Mouse (Mus musculus) fibroblast of lung, adult 2 months (primary cell): ENCODE results near the gene Gna13.
"Not testable (repeated sequence)": the region's sequence is repeated elsewhere in the genome, so short reads cannot be mapped to it uniquely, and the experiment has no call there.

ENCODE experiments used
- DNase-seq: peaks from one replicate; pipeline ENCODE4 v3.0.0-alpha.2; 2011; ENCODE audit warnings: low read depth

The Gna13 gene

DNA sequence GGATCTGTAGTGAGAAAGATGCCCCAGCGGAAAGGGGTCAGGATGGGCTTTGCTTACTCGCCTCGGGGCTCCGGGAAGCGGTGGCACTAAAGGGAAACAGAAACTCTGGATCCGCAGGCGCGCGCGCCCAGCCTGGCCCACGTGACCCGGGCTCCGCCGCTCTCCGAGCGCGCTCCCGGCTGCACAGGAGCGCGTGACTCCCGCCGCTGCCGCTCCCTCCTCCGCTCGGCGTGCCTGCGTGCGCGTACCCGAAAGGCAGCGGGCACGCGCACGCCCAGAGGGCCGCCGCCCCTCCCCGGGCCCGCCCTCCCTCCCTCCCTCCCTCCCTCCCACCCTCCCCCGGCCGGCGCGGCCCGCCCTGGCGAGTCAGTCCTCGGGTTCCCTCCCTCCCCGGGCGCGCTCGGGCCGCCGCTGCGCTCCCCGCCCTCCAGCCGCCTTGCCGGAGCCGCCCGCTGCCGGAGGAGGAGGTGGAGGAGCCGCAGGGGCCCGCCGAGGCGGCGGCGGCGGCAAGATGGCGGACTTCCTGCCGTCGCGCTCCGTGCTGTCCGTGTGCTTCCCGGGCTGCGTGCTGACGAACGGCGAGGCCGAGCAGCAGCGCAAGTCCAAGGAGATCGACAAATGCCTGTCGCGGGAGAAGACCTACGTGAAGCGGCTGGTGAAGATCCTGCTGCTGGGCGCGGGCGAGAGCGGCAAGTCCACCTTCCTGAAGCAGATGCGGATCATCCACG, at the start of gene Gna13:
Gene Gna13, plus strand, starts transcription at position 369 of the 728 bp plus-strand sequence.
- DNase-seq, result peak; percentile 63

GRCm38 (mm10) chr11:109316921-109317320, 45.7 kb upstream of the Gna13 start:
- DNase-seq, result no peak

DNA sequence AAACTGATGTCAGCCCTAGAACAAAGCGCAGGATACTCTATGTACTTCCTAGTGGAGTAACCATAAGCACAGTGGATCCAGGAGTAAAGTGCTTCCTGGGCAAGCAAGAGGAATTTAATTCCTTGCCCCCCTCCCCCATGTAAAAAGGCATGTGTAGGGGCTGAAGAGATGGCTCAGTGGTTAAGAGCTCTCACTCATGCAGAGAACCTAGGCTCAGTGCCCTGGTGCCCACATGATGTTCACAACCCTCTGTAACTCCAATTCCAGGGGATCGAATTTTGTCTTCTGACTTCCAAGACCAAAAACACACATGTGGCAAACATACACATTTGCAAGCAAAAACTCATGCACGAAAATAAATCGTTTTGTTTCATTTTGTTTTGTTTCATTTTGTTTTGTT, 43.2 kb upstream of the Gna13 start:
- no peak for DNase-seq

- no peak for DNase-seq
These were observed 42.7 kb upstream of the Gna13 start for GRCm38 (mm10) chr11:109319946-109320345.

DNA sequence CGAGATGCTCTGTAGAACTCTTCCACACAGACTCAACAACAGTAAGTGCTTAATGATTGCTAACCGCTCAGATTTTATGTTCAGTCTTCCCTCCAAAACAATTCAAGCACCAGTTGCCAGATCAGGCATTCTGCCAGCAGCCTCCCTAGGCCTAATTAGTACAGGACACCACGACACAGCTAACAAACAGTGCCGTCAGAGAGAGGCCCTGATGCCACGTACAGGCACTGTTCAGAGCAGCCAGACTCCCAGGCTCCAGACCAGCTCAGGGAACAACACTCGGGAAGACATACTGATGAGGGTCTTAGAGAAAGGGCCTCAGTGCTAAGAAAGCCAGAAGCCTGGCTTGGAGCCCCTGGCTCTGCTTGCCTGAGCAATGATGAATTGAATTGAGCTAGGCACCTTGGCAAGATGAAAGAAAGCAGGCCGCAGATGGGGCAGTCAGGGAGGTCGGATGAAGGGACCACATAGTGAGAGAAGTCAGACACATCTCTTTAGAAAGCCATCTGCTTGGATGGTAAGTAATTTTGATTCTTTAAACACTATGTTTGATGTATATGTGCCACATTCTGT, 42.2 kb upstream of the Gna13 start:
- no peak for DNase-seq

DNA sequence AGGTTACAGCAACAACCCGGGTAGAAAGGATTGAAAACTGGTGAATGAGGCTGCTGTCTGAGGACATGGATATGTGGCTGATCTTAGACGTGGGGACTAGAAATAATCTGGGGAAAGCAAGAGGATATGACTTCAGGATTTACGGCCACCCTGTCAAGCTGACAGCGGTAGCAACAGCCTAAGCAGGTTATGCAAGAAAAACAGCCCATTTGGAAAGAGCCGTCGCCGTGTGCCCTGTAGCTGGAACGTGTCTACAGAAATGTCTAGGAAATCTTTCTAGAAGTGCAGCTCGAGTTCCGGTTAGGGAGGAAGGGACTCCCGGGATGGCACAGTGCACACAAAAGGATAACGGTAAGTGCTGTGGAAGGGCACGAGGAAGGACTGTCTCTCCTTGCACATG, 36.4 kb upstream of the Gna13 start:
- DNase-seq, result no peak

DNA sequence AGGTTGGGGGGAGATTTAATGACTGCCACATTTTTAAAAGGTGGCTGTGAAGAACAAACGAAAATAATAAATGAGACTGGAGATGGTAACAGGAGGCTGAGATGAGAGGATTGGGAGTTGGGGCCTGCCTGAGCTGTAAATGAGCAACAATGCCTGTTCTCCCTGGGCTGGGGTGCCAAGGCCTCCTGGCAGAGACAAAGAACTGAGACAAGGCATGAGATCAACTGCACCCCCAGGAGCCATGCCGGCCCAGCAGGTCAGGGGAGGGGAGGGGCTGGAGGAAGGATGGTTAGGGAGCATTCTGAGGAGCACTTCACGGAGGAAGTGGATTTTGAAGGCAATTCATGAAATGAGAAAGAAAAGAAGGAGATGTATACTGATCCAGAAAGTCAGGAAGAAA, 35.2 kb upstream of the Gna13 start:
- DNase-seq, result no peak

DNA sequence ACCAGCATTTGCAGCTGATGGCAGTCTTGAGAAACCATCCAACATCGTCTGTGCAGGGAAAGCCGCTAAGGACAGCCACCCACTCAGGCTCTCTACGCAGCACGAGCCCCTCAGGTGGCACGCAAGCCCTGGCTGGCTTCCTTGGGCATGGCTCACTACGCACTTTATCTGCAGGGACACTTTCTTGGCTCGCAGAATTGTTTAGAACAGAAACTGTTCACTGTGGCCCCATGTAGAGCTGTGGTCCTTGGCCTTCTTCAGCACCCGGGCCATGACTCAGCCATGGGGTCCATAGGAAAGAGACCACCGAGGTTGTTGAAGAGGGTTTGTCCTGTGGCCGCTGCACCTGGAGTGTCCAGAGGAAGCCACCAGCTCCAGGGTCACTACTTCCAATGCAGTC, 34.7 kb upstream of the Gna13 start:
- no peak for DNase-seq

- no peak for DNase-seq
These were observed 33.3 kb upstream of the Gna13 start for GRCm38 (mm10) chr11:109329331-109329730.

DNA sequence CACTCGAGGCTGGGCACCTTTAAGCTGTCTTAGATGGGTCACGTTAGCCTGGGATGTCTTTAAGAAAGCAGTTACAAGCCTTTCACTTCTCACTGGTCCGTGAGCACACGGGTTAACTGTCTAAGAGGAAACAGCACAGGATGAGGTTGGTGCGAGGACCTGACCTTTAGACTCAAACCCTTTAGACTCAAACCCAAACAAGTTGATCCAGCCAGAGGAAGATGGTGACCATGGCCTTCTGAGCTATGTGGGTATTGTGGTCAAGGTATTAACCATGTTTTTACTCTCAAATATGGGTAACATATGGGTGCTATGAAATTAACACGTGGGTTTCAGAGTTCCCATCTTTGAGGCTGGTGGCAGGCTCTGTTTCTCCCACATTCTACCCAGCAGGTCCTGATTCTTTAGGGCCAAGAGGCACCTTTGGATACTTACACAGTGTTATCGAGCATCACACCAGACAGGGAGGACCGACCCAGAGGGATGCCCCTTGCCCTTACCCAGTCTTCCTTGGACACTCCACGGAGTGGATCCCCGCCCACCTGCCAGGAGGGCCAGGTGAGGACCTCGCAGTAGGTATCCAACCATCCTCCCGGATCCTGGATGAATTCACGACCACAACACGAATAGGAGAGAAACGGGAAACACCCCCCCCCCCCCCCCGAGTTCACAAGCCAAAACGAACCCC, 31.8 kb upstream of the Gna13 start:
- no peak for DNase-seq

DNA sequence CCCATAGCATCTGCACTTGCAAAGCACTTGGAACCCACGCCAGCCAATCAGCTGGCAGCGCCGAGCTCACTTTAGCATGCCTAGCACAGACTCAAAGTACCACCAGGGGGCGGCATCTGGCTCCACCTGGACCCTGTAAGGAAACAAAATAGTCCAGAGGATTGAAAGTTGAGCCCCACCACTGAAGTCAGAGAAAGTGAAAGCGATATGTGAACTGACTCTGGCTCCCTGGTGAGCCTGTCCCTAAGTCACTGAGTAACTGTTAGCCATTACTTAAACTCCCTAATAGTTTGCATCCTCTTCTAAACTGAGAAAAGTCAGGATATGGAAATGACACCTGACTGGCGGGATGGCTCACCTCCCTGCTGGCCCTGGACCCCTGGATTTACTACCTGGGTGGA, 31.2 kb upstream of the Gna13 start:
- peak; percentile 86 for DNase-seq

GRCm38 (mm10) chr11:109332722-109333121, 29.9 kb upstream of the Gna13 start:
- DNase-seq, result peak; percentile 57

GRCm38 (mm10) chr11:109334773-109335172, 27.9 kb upstream of the Gna13 start:
- no peak for DNase-seq

- DNase-seq, result no peak
These were observed 26.7 kb upstream of the Gna13 start for GRCm38 (mm10) chr11:109335890-109336289.

DNA sequence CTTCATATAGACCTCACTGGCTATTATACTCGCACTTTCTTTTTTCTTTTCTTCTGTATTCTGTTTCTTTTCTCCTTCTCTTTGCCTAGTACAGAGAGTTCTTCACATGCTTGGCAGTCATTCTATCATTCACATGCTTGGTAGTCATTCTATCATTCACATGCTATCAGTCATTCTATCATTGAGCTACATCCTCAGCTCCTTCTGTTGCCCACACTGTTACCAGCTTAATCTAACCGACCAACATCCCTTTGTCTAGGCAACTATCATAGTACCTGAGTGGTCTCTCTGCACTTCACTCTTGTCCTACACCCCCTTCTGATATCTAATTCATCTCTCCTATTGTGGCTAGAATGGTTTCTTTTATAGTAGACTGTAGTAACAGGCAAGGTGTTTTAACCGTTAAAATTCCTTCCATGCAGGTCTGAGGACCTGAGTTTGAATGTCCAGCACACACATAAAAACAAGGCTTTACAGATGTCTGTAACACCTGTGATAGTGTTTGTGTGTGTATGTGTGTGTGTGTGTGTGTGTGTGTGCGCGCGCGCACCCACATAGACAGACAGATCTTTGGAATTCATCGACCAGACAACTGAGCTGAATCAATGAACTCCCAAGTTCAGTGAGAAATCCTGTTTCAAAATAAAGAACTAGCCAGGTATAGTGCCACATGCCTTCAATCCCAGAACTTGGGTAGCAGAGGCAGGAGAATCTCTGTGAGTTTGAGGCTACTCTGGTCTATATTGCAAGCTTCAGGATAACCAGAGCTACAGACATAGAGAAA, 23.3 kb upstream of the Gna13 start:
- DNase-seq, result no peak

GRCm38 (mm10) chr11:109340541-109340940, 22.1 kb upstream of the Gna13 start:
- DNase-seq, result no peak

- DNase-seq, result not testable (repeated sequence)
These were observed 20.0 kb upstream of the Gna13 start for GRCm38 (mm10) chr11:109342666-109343065.

DNA sequence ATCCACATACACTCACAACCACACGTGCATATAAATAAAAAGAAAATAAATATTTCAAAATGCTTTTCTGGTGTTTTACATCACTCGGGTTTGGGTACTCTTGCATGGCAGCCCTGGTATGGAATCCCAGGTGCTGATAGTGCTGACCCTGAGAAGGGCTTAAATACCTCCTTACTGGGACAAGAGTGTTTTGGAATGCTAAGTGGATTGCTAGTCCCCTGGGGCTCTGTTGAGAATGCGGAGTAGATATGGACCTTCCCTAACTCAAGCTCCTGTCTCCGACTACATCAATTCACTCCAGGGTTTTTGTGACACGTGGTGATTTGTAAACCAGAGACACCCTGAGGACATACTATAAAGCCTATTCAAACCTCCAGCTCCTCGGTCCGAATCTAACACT, 19.1 kb upstream of the Gna13 start:
- DNase-seq, result no peak

DNA sequence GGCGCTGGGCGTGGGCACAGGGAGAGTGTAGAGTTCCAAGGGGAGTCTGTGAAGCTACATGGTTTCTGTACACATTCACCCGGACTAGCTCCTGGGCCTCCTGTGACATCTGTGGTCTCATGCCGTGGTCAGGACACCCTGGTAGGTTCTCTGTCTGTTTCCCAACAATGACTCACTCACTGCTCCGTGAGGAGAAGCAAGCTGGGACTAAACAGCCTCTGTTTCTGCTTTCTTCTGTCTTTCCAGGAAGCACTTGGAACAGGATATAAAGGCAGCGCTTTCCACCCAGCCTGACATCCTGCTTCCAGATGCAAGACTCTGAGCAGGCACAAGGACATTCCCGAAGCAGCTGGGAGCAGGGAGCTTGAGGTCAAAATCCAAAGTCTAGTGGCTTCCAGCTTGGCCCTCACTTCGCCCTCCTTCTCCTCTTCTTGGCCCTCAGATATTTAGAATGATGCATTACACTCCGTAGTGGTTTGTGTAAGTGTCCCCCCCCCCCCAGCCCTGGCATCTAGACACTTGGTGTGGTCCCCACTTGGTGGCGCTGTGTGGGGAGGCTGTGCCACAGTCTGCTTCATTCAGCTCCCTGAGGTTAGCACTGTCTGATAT, 18.5 kb upstream of the Gna13 start:
- peak; percentile 61 for DNase-seq

- peak; percentile 60 for DNase-seq
These were observed 15.2 kb upstream of the Gna13 start for GRCm38 (mm10) chr11:109347242-109347959.

DNA sequence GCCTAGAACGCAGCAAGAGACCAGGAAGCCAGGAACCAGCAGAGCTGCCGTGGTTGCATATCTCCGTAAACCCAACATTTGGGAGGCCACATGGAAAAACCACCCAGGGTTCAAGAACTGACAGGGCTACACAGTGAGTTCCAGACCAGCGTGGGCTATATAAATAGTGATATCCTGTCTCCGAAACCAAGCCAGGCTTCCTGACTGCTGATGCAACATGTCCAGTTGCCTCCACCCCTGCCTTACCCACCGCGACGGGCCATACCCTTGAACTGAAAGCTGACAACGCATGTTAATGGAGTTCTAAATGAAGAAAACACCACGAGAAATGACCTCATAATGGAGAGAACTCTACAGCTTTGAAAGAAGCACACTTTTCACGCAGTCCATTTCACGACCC, 14.2 kb upstream of the Gna13 start:
- DNase-seq, result no peak
